Mouse (Mus musculus) embryonic facial prominence, embryonic 12.5 days (tissue): ENCODE data around the gene Shld2. TPM values are rescaled to one million over a fixed set of nuclear protein-coding genes. Genes with fewer than 3 reads are reported as not detected.
"Not testable (repeated sequence)": the region's sequence is repeated elsewhere in the genome, so short reads cannot be mapped to it uniquely, and the experiment has no call there.

Experiments
- ATAC-seq: fragments of 200-750 bp; cut with Nextera tagmentation; 2 replicates; pipeline ENCODE4 v1.8.0; 2017; ENCODE audit not compliant: insufficient number of reproducible peaks, insufficient read depth, low FRiP score, low TSS enrichment
- H3K27ac ChIP-seq: fragments of 300-500 bp; sonication (generic); 2 replicates; pipeline ENCODE4 v1.5.1; 2016; ENCODE audit warnings: mild to moderate bottlenecking
- H3K27me3 ChIP-seq: fragments of 300-500 bp; sonication (generic); 2 replicates; pipeline ENCODE4 v1.6.1; 2016; ENCODE audit warnings: mild to moderate bottlenecking, moderate library complexity
- H3K36me3 ChIP-seq: fragments of 300-500 bp; sonication (generic); 2 replicates; pipeline ENCODE4 v1.6.1; 2016; ENCODE audit warnings: mild to moderate bottlenecking
- H3K4me1 ChIP-seq: fragments of 300-500 bp; sonication (generic); 2 replicates; pipeline ENCODE4 v1.6.1; 2016
- H3K4me2 ChIP-seq: fragments of 300-500 bp; sonication (generic); replicated peaks from 2 replicates; pipeline ENCODE4 v1.6.1; 2016; ENCODE audit warnings: mild to moderate bottlenecking, moderate library complexity
- H3K4me3 ChIP-seq: fragments of 300-500 bp; sonication (generic); 2 replicates; pipeline ENCODE4 v1.5.1; 2016; ENCODE audit warnings: mild to moderate bottlenecking
- H3K9ac ChIP-seq: fragments of 300-500 bp; sonication (generic); 2 replicates; pipeline ENCODE4 v1.6.1; 2016; ENCODE audit warnings: mild to moderate bottlenecking, moderate library complexity
- H3K9me3 ChIP-seq: fragments of 300-500 bp; sonication (generic); 2 replicates; pipeline ENCODE4 v1.6.1; 2016; ENCODE audit warnings: mild to moderate bottlenecking, moderate library complexity
- WGBS: fragments of 180-500 bp; shearing (Covaris S2); methylation state at CpG from one replicate; pipeline ENCODE4 v1.1.7; 2016; 5-methylcytosine and 5-hydroxymethylcytosine counted together
- polyA plus RNA-seq: library from polyadenylated mRNA; unstranded; fragments of >200 nt; fragmentation: Nextera tagmentation; extraction: Ambion mirVana; gene quantifications from 2 replicates; pipeline ENCODE4 v1.2.1, GENCODE M21; 2016

Shld2 gene
- polyA plus RNA-seq, 1 experiment from 2014 or later = 17.9 TPM

DNA sequence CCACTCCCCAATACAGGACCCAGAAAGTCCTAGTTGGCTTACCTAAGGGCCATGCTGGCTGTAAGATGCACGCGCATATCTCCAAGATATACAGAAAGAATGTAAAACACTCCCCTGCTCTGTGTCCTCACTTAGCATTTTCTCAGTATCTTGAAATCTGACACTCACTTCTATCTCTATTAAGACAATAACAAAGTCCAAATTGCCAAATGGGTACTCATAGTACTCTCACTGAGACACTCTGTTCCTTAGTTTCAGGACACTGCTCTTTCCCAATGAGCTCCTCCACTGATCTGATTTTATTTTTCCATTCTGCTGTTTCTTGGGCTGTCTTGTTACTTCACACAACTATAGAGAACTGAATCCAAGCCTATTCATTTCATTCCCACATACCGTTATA lies 36.2 kb downstream of the Shld2 start:
- Histone ChIP-seq H3K36me3 (no peaks in the 10 kb centered on the region), H3K4me3 (no peak overlapping the region), H3K27me3 (no peaks in the 10 kb centered on the region), H3K9ac (no peak overlapping the region), H3K4me1 (no peaks in the 10 kb centered on the region), H3K9me3 (no peaks in the 10 kb centered on the region), H3K4me2 (no peak overlapping the region), H3K27ac (no peak overlapping the region)
- no peak for ATAC-seq
- WGBS = 89% methylated on average over 3 of the region's 3 CpGs

DNA sequence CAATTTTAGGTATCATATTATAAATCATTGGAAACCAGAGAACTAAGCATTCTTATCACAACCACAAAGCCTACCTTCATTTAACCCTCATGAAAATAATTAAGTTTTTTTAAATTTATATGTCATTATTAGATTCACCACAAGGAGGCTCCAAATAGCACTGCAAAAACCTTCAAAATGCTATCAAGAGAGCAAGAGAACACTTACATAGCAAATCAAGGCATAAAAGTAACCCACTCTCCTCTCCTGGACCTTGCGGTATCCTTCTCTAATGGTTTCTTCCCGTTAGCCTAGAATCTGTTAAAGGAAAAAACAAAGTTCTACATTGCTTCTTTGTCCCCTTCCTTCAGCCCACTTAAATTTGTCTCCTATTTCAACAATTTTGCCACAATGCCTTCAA lies 37.0 kb downstream of the Shld2 start:
- Histone ChIP-seq H3K4me2 (no peak overlapping the region), H3K4me3 (no peak overlapping the region), H3K27me3 (no peaks in the 10 kb centered on the region), H3K9me3 (no peaks in the 10 kb centered on the region), H3K36me3 (no peaks in the 10 kb centered on the region), H3K27ac (no peak overlapping the region), H3K4me1 (no peaks in the 10 kb centered on the region), H3K9ac (no peak overlapping the region)
- no peak for ATAC-seq
- WGBS = 55% methylated on average over 2 of the region's 2 CpGs

GRCm38 (mm10) chr14:34268046-34268445 lies 42.2 kb downstream of the Shld2 start:
- H3K4me3 ChIP-seq = no peak overlapping the region
- no peaks in the 10 kb centered on the region for H3K36me3 ChIP-seq
- H3K4me1 ChIP-seq = no peaks in the 10 kb centered on the region
- 74% methylated on average over 9 of the region's 9 CpGs for WGBS
- no peaks in the 10 kb centered on the region for H3K27me3 ChIP-seq
- H3K4me2 ChIP-seq = no peak overlapping the region
- no peak overlapping the region for H3K27ac ChIP-seq
- H3K9ac ChIP-seq = no peak overlapping the region
- no peaks in the 10 kb centered on the region for H3K9me3 ChIP-seq
- ATAC-seq = no peak

DNA sequence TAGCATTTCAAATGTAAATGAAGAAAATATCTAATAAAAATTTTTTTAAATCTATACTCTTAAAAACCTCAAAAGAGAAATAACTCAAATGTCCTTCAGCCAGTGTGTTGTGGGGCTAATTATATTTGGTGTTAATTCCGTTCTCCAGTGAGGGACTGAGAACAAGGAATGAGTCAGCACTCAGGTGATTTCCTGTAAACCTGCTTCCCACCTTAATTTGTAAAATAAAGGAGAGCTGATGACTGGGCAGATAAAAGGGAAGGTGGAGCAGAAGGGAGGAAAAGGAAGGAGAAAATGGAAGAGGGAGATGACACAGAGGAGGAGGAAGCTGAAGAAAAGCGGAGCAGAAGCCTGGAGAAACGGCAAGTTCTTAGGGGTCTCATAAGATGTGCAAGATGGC lies 51.8 kb downstream of the Shld2 start:
- not testable (repeated sequence) for H3K9ac ChIP-seq, ATAC-seq
- WGBS = 67% methylated on average over 3 of the region's 3 CpGs

DNA sequence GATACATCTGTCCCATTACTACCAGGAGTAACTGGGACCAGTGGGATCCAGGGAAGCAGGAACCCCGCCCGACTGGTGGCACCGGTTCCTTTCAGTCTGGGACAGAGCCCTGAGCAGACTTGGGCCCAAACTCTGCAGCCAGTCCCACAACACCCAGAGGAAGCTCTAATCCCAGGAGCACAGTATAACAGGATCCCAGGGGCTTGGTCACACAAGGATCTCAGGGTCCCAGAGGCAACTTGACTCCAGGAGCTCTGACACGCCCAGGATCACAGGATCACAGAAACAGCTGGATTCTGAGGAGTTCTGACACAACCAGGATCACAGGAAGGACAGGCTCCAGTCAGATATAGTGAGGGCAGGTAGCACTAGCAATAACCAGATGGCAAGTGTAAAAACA lies 57.0 kb downstream of the Shld2 start:
- WGBS = 86% methylated on average over 4 of the region's 4 CpGs
- Histone ChIP-seq H3K4me3 (no peak overlapping the region), H3K9ac (no peak overlapping the region), H3K27ac (no peak overlapping the region), H3K36me3 (no peaks in the 10 kb centered on the region), H3K9me3 (no peaks in the 10 kb centered on the region), H3K27me3 (no peaks in the 10 kb centered on the region), H3K4me2 (no peak overlapping the region), H3K4me1 (no peaks in the 10 kb centered on the region)
- ATAC-seq = no peak

More for the DNA sequence above, 51.8 kb downstream of the Shld2 start:
- H3K4me1 ChIP-seq, H3K27ac ChIP-seq, H3K36me3 ChIP-seq, H3K4me2 ChIP-seq, H3K27me3 ChIP-seq, H3K9me3 ChIP-seq, H3K4me3 ChIP-seq: not testable (repeated sequence)

DNA sequence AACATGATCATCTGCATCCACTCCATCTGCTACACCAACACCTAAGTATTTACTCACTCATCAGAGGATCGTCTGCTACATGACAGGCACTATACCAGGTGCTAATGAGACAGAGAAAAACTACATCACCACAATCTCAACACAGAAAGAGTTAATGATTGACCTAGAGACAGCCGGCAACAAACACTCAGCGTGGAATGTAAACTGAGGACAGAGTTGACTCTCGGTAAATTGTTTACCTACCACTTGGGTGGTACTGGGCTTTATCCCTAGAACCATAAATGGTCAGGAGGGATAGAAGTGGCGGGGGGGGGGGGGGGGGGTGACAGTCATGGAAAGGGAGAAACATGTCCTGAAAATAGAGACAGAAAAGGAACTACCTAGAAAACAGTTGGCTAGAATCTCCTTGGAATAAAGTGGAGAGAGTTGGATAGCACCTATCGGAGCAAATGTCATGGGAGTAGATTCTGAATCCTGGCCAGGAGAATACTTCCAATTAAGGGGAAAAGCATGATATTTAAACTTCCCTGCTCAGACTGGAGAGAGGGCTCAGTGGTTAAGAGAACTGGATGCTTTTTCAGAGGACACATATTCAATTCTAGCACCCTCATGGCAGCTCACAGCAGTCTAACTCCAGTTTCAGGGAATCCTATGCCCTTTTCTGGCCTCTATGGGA lies 57.7 kb downstream of the Shld2 start:
- ATAC-seq = no peak
- no peak overlapping the region for H3K4me2 ChIP-seq
- no peak overlapping the region for H3K4me3 ChIP-seq
- H3K9ac ChIP-seq = no peak overlapping the region
- no peaks in the 10 kb centered on the region for H3K4me1 ChIP-seq
- no peaks in the 10 kb centered on the region for H3K36me3 ChIP-seq
- H3K9me3 ChIP-seq = no peaks in the 10 kb centered on the region
- H3K27me3 ChIP-seq = no peaks in the 10 kb centered on the region
- WGBS = 72% methylated on average over 5 of the region's 6 CpGs
- H3K27ac ChIP-seq = no peak overlapping the region

GRCm38 (mm10) chr14:34240676-34241075 lies 69.6 kb downstream of the Shld2 start:
- H3K27ac ChIP-seq = no peak overlapping the region
- no peak overlapping the region for H3K9ac ChIP-seq
- H3K4me3 ChIP-seq = no peak overlapping the region
- no peak overlapping the region for H3K4me2 ChIP-seq
- H3K4me1 ChIP-seq = no peaks in the 10 kb centered on the region
- H3K27me3 ChIP-seq = no peaks in the 10 kb centered on the region
- no peaks in the 10 kb centered on the region for H3K9me3 ChIP-seq
- WGBS = 80% methylated on average over 6 of the region's 6 CpGs
- peaks cover 2% of the 10 kb centered on the region; the same call in 1 of the 2 replicates for H3K36me3 ChIP-seq
- no peak for ATAC-seq

DNA sequence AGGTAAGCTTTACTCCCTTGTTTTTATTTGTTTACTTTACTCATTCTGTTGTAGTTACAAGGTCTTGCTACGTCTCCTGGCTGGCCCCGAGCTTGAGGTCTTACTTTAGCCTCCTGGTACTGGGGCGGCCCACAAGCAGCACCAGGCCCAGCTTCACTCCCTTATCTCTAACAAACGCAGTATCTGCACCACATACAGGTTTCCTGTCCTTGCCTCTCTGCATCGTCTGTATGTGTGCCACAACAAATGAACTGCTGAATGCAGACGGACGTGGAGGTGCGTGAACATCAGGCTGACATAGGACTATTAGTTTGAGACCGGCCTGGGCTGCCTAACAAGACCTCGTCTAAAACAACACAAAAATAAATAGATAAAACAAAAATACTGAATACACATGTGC lies 70.0 kb downstream of the Shld2 start:
- H3K27ac ChIP-seq = no peak overlapping the region
- no peak for ATAC-seq
- no peaks in the 10 kb centered on the region for H3K4me1 ChIP-seq
- no peaks in the 10 kb centered on the region for H3K27me3 ChIP-seq
- 84% methylated on average over 10 of the region's 10 CpGs for WGBS
- H3K4me3 ChIP-seq = no peak overlapping the region
- H3K36me3 ChIP-seq = peaks cover 2% of the 10 kb centered on the region; the same call in 1 of the 2 replicates
- H3K9ac ChIP-seq = no peak overlapping the region
- H3K9me3 ChIP-seq = no peaks in the 10 kb centered on the region
- H3K4me2 ChIP-seq = no peak overlapping the region

- WGBS = 4% methylated on average over 16 of the region's 16 CpGs
- H3K27ac ChIP-seq = no peak overlapping the region
- H3K9ac ChIP-seq = no peak overlapping the region
- ATAC-seq = peak; percentile 97
- peak overlapping the region; percentile 24 for H3K4me3 ChIP-seq
- no peaks in the 10 kb centered on the region for H3K9me3 ChIP-seq
- peaks cover 4% of the 10 kb centered on the region; the same call in 1 of the 2 replicates for H3K4me1 ChIP-seq
- H3K4me2 ChIP-seq = peak overlapping the region; percentile 50
- no peaks in the 10 kb centered on the region for H3K36me3 ChIP-seq
- no peaks in the 10 kb centered on the region for H3K27me3 ChIP-seq
These were observed 75.5 kb downstream of the Shld2 start for GRCm38 (mm10) chr14:34234630-34235380.

- Histone ChIP-seq H3K4me3 (no peak overlapping the region), H3K27me3 (no peaks in the 10 kb centered on the region), H3K9me3 (no peaks in the 10 kb centered on the region), H3K27ac (no peak overlapping the region), H3K4me1 (peaks cover 4% of the 10 kb centered on the region; the same call in 1 of the 2 replicates), H3K9ac (no peak overlapping the region), H3K36me3 (no peaks in the 10 kb centered on the region), H3K4me2 (no peak overlapping the region)
- 59% methylated on average over 4 of the region's 4 CpGs for WGBS
- ATAC-seq = no peak; the same call in 1 of the 2 replicates
These were observed 76.4 kb downstream of the Shld2 start for GRCm38 (mm10) chr14:34233846-34234245.

- Histone ChIP-seq H3K4me2 (no peak overlapping the region), H3K4me1 (peaks cover 4% of the 10 kb centered on the region; the same call in 1 of the 2 replicates), H3K4me3 (no peak overlapping the region), H3K27me3 (no peaks in the 10 kb centered on the region), H3K27ac (no peak overlapping the region), H3K9ac (no peak overlapping the region), H3K36me3 (no peaks in the 10 kb centered on the region), H3K9me3 (no peaks in the 10 kb centered on the region)
- WGBS = 85% methylated on average over 9 of the region's 9 CpGs
- no peak for ATAC-seq
These were observed 77.2 kb downstream of the Shld2 start for GRCm38 (mm10) chr14:34232866-34233680.
